Mouse (Mus musculus): ENCODE data around the gene Dusp23.

The Dusp23 gene

GRCm38 (mm10) chr1:172632451-172633326 is at the start of gene Dusp23:
TSS of gene Dusp23 (minus strand) at chr1:172632962.
- peak; percentile 96 to 98 for DNase-seq

- no peak for DNase-seq
Measured at GRCm38 (mm10) chr1:172680742-172681141, 48.0 kb upstream of the Dusp23 start.

- DNase-seq = no peak
Measured at GRCm38 (mm10) chr1:172670716-172671115, 38.0 kb upstream of the Dusp23 start.

GRCm38 (mm10) chr1:172667597-172667996 is 34.8 kb upstream of the Dusp23 start:
- no peak for DNase-seq

GRCm38 (mm10) chr1:172665457-172665856 is 32.7 kb upstream of the Dusp23 start:
- no peak for DNase-seq

- DNase-seq = no peak
Measured at GRCm38 (mm10) chr1:172659688-172660087, 26.9 kb upstream of the Dusp23 start.

- DNase-seq = no peak
Measured at GRCm38 (mm10) chr1:172657266-172657665, 24.5 kb upstream of the Dusp23 start.

GRCm38 (mm10) chr1:172653900-172654299 is 21.1 kb upstream of the Dusp23 start:
- DNase-seq = no peak

- DNase-seq = no peak
Measured at GRCm38 (mm10) chr1:172652040-172652662, 19.4 kb upstream of the Dusp23 start.

GRCm38 (mm10) chr1:172651288-172651987 is 18.7 kb upstream of the Dusp23 start:
- no peak for DNase-seq

- no peak for DNase-seq
Measured at GRCm38 (mm10) chr1:172650519-172651287, 17.9 kb upstream of the Dusp23 start.

- no peak for DNase-seq
Measured at GRCm38 (mm10) chr1:172649396-172649795, 16.6 kb upstream of the Dusp23 start.

GRCm38 (mm10) chr1:172647236-172647635 is 14.5 kb upstream of the Dusp23 start:
- no peak for DNase-seq

GRCm38 (mm10) chr1:172638781-172639180 is 6.0 kb upstream of the Dusp23 start:
- no peak for DNase-seq

GRCm38 (mm10) chr1:172637801-172638200 is 5.0 kb upstream of the Dusp23 start:
- DNase-seq = no peak

GRCm38 (mm10) chr1:172636266-172636665 is 3.5 kb upstream of the Dusp23 start:
- DNase-seq = no peak

- no peak for DNase-seq
Measured at GRCm38 (mm10) chr1:172635258-172635657, 2.5 kb upstream of the Dusp23 start.

- DNase-seq = no peak
Measured at GRCm38 (mm10) chr1:172634136-172634535, 1.4 kb upstream of the Dusp23 start.

- DNase-seq = no peak
Measured at GRCm38 (mm10) chr1:172631721-172632120, 1.0 kb downstream of the Dusp23 start.

- DNase-seq = no peak
Measured at GRCm38 (mm10) chr1:172629831-172630230, 2.9 kb downstream of the Dusp23 start.

GRCm38 (mm10) chr1:172626306-172626705 is 6.5 kb downstream of the Dusp23 start:
- DNase-seq = no peak

GRCm38 (mm10) chr1:172624081-172624480 is 8.7 kb downstream of the Dusp23 start:
- DNase-seq = no peak

- DNase-seq = no peak
Measured at GRCm38 (mm10) chr1:172623599-172623998, 9.2 kb downstream of the Dusp23 start.
